Comparison of ENCODE assay signal across 8 mouse cellular contexts in genomic region chr17:23726758-23727142, GRCm38 (mm10). TPM values are rescaled to one million over a fixed set of nuclear protein-coding genes. Genes with fewer than 3 reads are reported as not detected.
DNase-seq lines count a peak whose midpoint lies in the region; ATAC-seq and TF ChIP-seq lines count a peak whose summit lies in the region.

No protein-coding gene starts in this region.

- H3K9ac ChIP-seq in heart, adult 2 months (ENCODE audit: low read depth, low read length): peak overlapping the region; percentile 51
- H3K9ac ChIP-seq in liver, postnatal 0 days (replicated peaks): peak overlapping the region; percentile 74
- H3K9ac ChIP-seq in neural tube, embryonic 13.5 days: peak overlapping the region; percentile 74

- peaks cover 13% of the 10 kb centered on the region for H3K79me2 ChIP-seq in C2C12 (ENCODE audit: control insufficient read depth, insufficient read depth)
- no peaks in the 10 kb centered on the region for H3K79me2 ChIP-seq in heart, adult 2 months (replicated peaks; ENCODE audit: control insufficient read depth, insufficient read depth, low read length)

- no peaks in the 10 kb centered on the region for H3K27me3 ChIP-seq in C2C12 (ENCODE audit: control insufficient read depth, insufficient read depth, insufficient read length)
- H3K27me3 ChIP-seq in heart, adult 2 months (ENCODE audit: control insufficient read depth, insufficient read depth, low read length): no peaks in the 10 kb centered on the region
- H3K27me3 ChIP-seq in liver, postnatal 0 days (ENCODE audit: insufficient read depth, low read length): no peaks in the 10 kb centered on the region
- H3K27me3 ChIP-seq in neural tube, embryonic 13.5 days: no peaks in the 10 kb centered on the region

- DNase-seq in adrenal gland, adult 2 months: peak; percentile 87
- peak; percentile 59 for DNase-seq in embryo, embryonic 11.5 days (ENCODE audit: low read depth, low spot score)
- DNase-seq in heart, adult 2 months: peak; percentile 83 to 90
- peak; percentile 44 to 54 for DNase-seq in kidney, adult 8-10 months
- DNase-seq in liver, postnatal 0 days: peak; percentile 88
- peak; percentile 50 to 79 for DNase-seq in urinary bladder, postnatal 36 days (ENCODE audit: low spot score in 2 of 2)

- TF ChIP-seq POLR2A in heart, adult 2 months (IDR thresholded peaks at IDR 0.05; ENCODE audit: insufficient read depth, low read depth, low read length): peak; percentile 78

- under 1% methylated on average over 20 of the region's 20 CpGs for WGBS in heart, adult 2 months
- WGBS in liver, postnatal 0 days (ENCODE audit: insufficient replicate concordance): under 1% methylated on average over 20 of the region's 20 CpGs
- under 1% methylated on average over 20 of the region's 20 CpGs for WGBS in neural tube, embryonic 13.5 days

- peak; percentile 89 for ATAC-seq in liver, postnatal 0 days
- ATAC-seq in neural tube, embryonic 13.5 days (ENCODE audit: low read depth): peak; percentile 78

- no peaks in the 10 kb centered on the region for H3K36me3 ChIP-seq in C2C12 (ENCODE audit: control insufficient read depth, insufficient read depth)
- no peaks in the 10 kb centered on the region for H3K36me3 ChIP-seq in heart, adult 2 months (ENCODE audit: control insufficient read depth, insufficient read depth, low read length)
- H3K36me3 ChIP-seq in liver, postnatal 0 days (replicated peaks; ENCODE audit: insufficient read depth, low read length): no peaks in the 10 kb centered on the region
- H3K36me3 ChIP-seq in neural tube, embryonic 13.5 days: no peaks in the 10 kb centered on the region

- H3K4me2 ChIP-seq in liver, postnatal 0 days (ENCODE audit: low read depth, low read length): peak overlapping the region; percentile 90
- peak overlapping the region; percentile 92 for H3K4me2 ChIP-seq in neural tube, embryonic 13.5 days

- H3K4me1 ChIP-seq in heart, adult 2 months (ENCODE audit: control insufficient read depth, insufficient read depth, low read length): peaks cover 3% of the 10 kb centered on the region
- H3K4me1 ChIP-seq in liver, postnatal 0 days (ENCODE audit: insufficient read depth): peaks cover 19% of the 10 kb centered on the region
- peaks cover 13% of the 10 kb centered on the region for H3K4me1 ChIP-seq in neural tube, embryonic 13.5 days (replicated peaks)

- peak overlapping the region; percentile 86 for H3K27ac ChIP-seq in heart, adult 2 months
- H3K27ac ChIP-seq in liver, postnatal 0 days (ENCODE audit: low read depth): peak overlapping the region; percentile 93
- peak overlapping the region; percentile 67 for H3K27ac ChIP-seq in neural tube, embryonic 13.5 days (replicated peaks)

- no peaks in the 10 kb centered on the region for H3K9me3 ChIP-seq in liver, postnatal 0 days (ENCODE audit: low read length)
- H3K9me3 ChIP-seq in neural tube, embryonic 13.5 days: no peaks in the 10 kb centered on the region

- peak overlapping the region; percentile 64 for H3K4me3 ChIP-seq in C2C12 (ENCODE audit: insufficient read depth, poor library complexity, severe bottlenecking)
- peak overlapping the region; percentile 91 for H3K4me3 ChIP-seq in heart, adult 2 months
- H3K4me3 ChIP-seq in liver, postnatal 0 days (ENCODE audit: low read depth, low read length): peak overlapping the region; percentile 75
- peak overlapping the region; percentile 84 for H3K4me3 ChIP-seq in neural tube, embryonic 13.5 days

- intact Hi-C loops in heart, adult 2 months (cut with DNase I): no loop called here

- H3K79me3 ChIP-seq in C2C12 (ENCODE audit: low read depth): peaks cover 7% of the 10 kb centered on the region

- TF ChIP-seq EP300 in heart, adult 2 months (IDR thresholded peaks at IDR 0.05; ENCODE audit: insufficient read depth, low read depth, low read length): no peak
- TF ChIP-seq EP300 in liver, postnatal 0 days (IDR thresholded peaks at IDR 0.05; ENCODE audit: low read depth): no peak

- TF ChIP-seq CTCF in C2C12 (IDR thresholded peaks at IDR 0.05; ENCODE audit: control insufficient read depth, insufficient read depth, insufficient read length): no peak
- TF ChIP-seq CTCF in heart, adult 2 months (IDR thresholded peaks at IDR 0.05): peak; percentile 33
- peak; percentile 36 for TF ChIP-seq CTCF in liver, postnatal 0 days (IDR thresholded peaks at IDR 0.05; ENCODE audit: low read depth)

- peak overlapping the region; percentile 90 for H3ac ChIP-seq in C2C12 (ENCODE audit: control insufficient read depth, insufficient read length, low read depth)

TF ChIP-seq in C2C12, 6 proteins besides CTCF, POLR2A, EP300 and RAD21:
- TF ChIP-seq MAX (IDR thresholded peaks at IDR 0.05) (no peak), MYOD1 (IDR thresholded peaks at IDR 0.05; ENCODE audit: control insufficient read depth, insufficient read length, low read depth) (no peak), CEBPB (IDR thresholded peaks at IDR 0.05; ENCODE audit: low read depth) (peak; percentile 51)
TF ChIP-seq in C2C12: peak in this region for 1.

RNA-seq across cellular contexts. Expression of gene Pkmyt1, which starts 0.6 kb away (rescaled TPM):
- polyA plus RNA-seq in C2C12 (2012; fragmentation: generic; extraction: Trizol): 14.8 TPM
- total RNA-seq in adrenal gland, adult 2 months (2021): 1 to 10 TPM; 2.8 to 2.9 TPM
- polyA plus RNA-seq in adrenal gland, adult 2 months (2012; rRNA removed): 21.8 and 23.1 TPM in 2 replicates
- 1 to 10 TPM; 1.2 to 1.6 TPM for total RNA-seq in heart, adult 2 months (2021)
- polyA plus RNA-seq in heart, adult 2 months (2012; rRNA removed): 3.9 and 5.6 TPM in 2 replicates
- polyA plus RNA-seq in liver, postnatal 0 days (2015; fragmentation: Nextera tagmentation; extraction: Ambion mirVana): 12.5 and 13.9 TPM in 2 replicates
- polyA plus RNA-seq in neural tube, embryonic 13.5 days (2015; fragmentation: Nextera tagmentation; extraction: Ambion mirVana): 13.9 and 16.7 TPM in 2 replicates

RNA-seq across cellular contexts. Expression of gene 1520401A03Rik, which starts 4.2 kb away (rescaled TPM):
- 0.01 TPM for polyA plus RNA-seq in C2C12 (2012; fragmentation: generic; extraction: Trizol)
- 10 to 100 TPM in 1 of 2 experiments, 1 to 10 TPM in 1; 2.5 to 18.2 TPM for total RNA-seq in adrenal gland, adult 2 months (2021)
- 1.8 and 2.4 TPM in 2 replicates for polyA plus RNA-seq in adrenal gland, adult 2 months (2012; rRNA removed)
- total RNA-seq in heart, adult 2 months (2021): not detected
- not detected in 2 replicates for polyA plus RNA-seq in heart, adult 2 months (2012; rRNA removed)
- not detected in 2 replicates for polyA plus RNA-seq in liver, postnatal 0 days (2015; fragmentation: Nextera tagmentation; extraction: Ambion mirVana)
- polyA plus RNA-seq in neural tube, embryonic 13.5 days (2015; fragmentation: Nextera tagmentation; extraction: Ambion mirVana): 0.36 and 0.54 TPM in 2 replicates

RNA-seq across cellular contexts. Expression of gene Paqr4, which starts 13.9 kb away (rescaled TPM):
- 12.5 TPM for polyA plus RNA-seq in C2C12 (2012; fragmentation: generic; extraction: Trizol)
- 10 to 100 TPM in 1 of 2 experiments, 1 to 10 TPM in 1; 7.6 to 17.6 TPM for total RNA-seq in adrenal gland, adult 2 months (2021)
- polyA plus RNA-seq in adrenal gland, adult 2 months (2012; rRNA removed): 33.3 and 37.8 TPM in 2 replicates
- total RNA-seq in heart, adult 2 months (2021): 10 to 100 TPM; 25.5 to 27.2 TPM
- 30.7 and 33.2 TPM in 2 replicates for polyA plus RNA-seq in heart, adult 2 months (2012; rRNA removed)
- polyA plus RNA-seq in liver, postnatal 0 days (2015; fragmentation: Nextera tagmentation; extraction: Ambion mirVana): 4.0 and 4.3 TPM in 2 replicates
- 48.3 and 51.5 TPM in 2 replicates for polyA plus RNA-seq in neural tube, embryonic 13.5 days (2015; fragmentation: Nextera tagmentation; extraction: Ambion mirVana)

RNA-seq across cellular contexts. Expression of gene Kremen2, which starts 18.9 kb away (rescaled TPM):
- polyA plus RNA-seq in C2C12 (2012; fragmentation: generic; extraction: Trizol): 0.05 TPM
- not detected for total RNA-seq in adrenal gland, adult 2 months (2021)
- polyA plus RNA-seq in adrenal gland, adult 2 months (2012; rRNA removed): 0.28 and 0.54 TPM in 2 replicates
- not detected for total RNA-seq in heart, adult 2 months (2021)
- polyA plus RNA-seq in heart, adult 2 months (2012; rRNA removed): 0.06 and 0.27 TPM in 2 replicates
- polyA plus RNA-seq in liver, postnatal 0 days (2015; fragmentation: Nextera tagmentation; extraction: Ambion mirVana): not detected in 2 replicates
- polyA plus RNA-seq in neural tube, embryonic 13.5 days (2015; fragmentation: Nextera tagmentation; extraction: Ambion mirVana): 1.5 and 3.0 TPM in 2 replicates

RNA-seq across cellular contexts. Expression of gene Cldn9, which starts 42.9 kb away (rescaled TPM):
- 0.54 TPM for polyA plus RNA-seq in C2C12 (2012; fragmentation: generic; extraction: Trizol)
- total RNA-seq in adrenal gland, adult 2 months (2021): under 1 TPM in 1 of 2 experiments, not detected in 1; 0.21 TPM
- polyA plus RNA-seq in adrenal gland, adult 2 months (2012; rRNA removed): 0.09 and 0.13 TPM in 2 replicates
- total RNA-seq in heart, adult 2 months (2021): not detected
- polyA plus RNA-seq in heart, adult 2 months (2012; rRNA removed): not detected in 2 replicates
- polyA plus RNA-seq in liver, postnatal 0 days (2015; fragmentation: Nextera tagmentation; extraction: Ambion mirVana): 0.09 and 0.12 TPM in 2 replicates
- polyA plus RNA-seq in neural tube, embryonic 13.5 days (2015; fragmentation: Nextera tagmentation; extraction: Ambion mirVana): 1.2 and 1.3 TPM in 2 replicates

Comparison
In these comparisons a context has a peak if more than half of its experiments do, and no peak if none do; other contexts are left out.
1. Peak in every context shown above with its lines: DNase-seq, ATAC-seq, H3K4me3 ChIP-seq and H3K27ac ChIP-seq.